Mouse (Mus musculus): ENCODE measurements around the gene Zbtb20. TPM values are rescaled to one million over a fixed set of nuclear protein-coding genes. Genes with fewer than 3 reads are reported as not detected.

The Zbtb20 gene
- polyA plus RNA-seq, 2 experiments: 0.40 to 2.2 TPM

- H3K9me3 ChIP-seq (ENCODE audit: control insufficient read depth, low read length): no peaks in the 10 kb centered on the region
- no peak overlapping the region for H3K4me3 ChIP-seq (ENCODE audit: insufficient read depth in 1 of 2, low read depth in 2 of 2, low read length in 2 of 2)
- no peaks in the 10 kb centered on the region for H3K27me3 ChIP-seq (ENCODE audit: control insufficient read depth, insufficient read depth, low read length)
- no peaks in the 10 kb centered on the region for H3K4me1 ChIP-seq (replicated peaks; ENCODE audit: control insufficient read depth in 2 of 2, insufficient read depth in 2 of 2, low read length in 1 of 2)
- no peak overlapping the region for H3K4me2 ChIP-seq (ENCODE audit: low read depth)
- H3K27ac ChIP-seq: no peak overlapping the region
- no peak for TF ChIP-seq EP300 (IDR thresholded peaks at IDR 0.05; ENCODE audit: low read depth)
- no peak for TF ChIP-seq CTCF (IDR thresholded peaks at IDR 0.05; ENCODE audit: low read depth)
- DNase-seq (ENCODE audit: low read depth in 3 of 3, low spot score in 3 of 3): no peak
- no peak for ATAC-seq (ENCODE audit: insufficient read depth)
- H3K9ac ChIP-seq (replicated peaks): no peak overlapping the region
- no peaks in the 10 kb centered on the region for H3K36me3 ChIP-seq (replicated peaks; ENCODE audit: control insufficient read depth, insufficient read depth, low read depth)
- WGBS (ENCODE audit: insufficient replicate concordance): 33% methylated on average over 1 of the region's 1 CpGs
These were observed 381.2 kb downstream of the Zbtb20 start for GRCm38 (mm10) chr16:43256900-43257281.

- Histone ChIP-seq H3K9me3 (ENCODE audit: control insufficient read depth, low read length) (no peaks in the 10 kb centered on the region), H3K4me3 (ENCODE audit: insufficient read depth in 1 of 2, low read depth in 2 of 2, low read length in 2 of 2) (no peak overlapping the region)
- TF ChIP-seq EP300 (IDR thresholded peaks at IDR 0.05; ENCODE audit: low read depth) (no peak), CTCF (IDR thresholded peaks at IDR 0.05; ENCODE audit: low read depth) (no peak)
These were observed 383.8 kb downstream of the Zbtb20 start for GRCm38 (mm10) chr16:43259466-43259865.

GRCm38 (mm10) chr16:43260862-43261261, 385.2 kb downstream of the Zbtb20 start:
- Histone ChIP-seq H3K4me1 (replicated peaks; ENCODE audit: control insufficient read depth in 2 of 2, insufficient read depth in 2 of 2, low read length in 1 of 2) (no peaks in the 10 kb centered on the region), H3K9ac (replicated peaks) (no peak overlapping the region), H3K4me2 (ENCODE audit: low read depth) (no peak overlapping the region), H3K27me3 (ENCODE audit: control insufficient read depth, insufficient read depth, low read length) (no peaks in the 10 kb centered on the region), H3K9me3 (ENCODE audit: control insufficient read depth, low read length) (no peaks in the 10 kb centered on the region), H3K36me3 (replicated peaks; ENCODE audit: control insufficient read depth, insufficient read depth, low read depth) (no peaks in the 10 kb centered on the region), H3K4me3 (ENCODE audit: insufficient read depth in 1 of 2, low read depth in 2 of 2, low read length in 2 of 2) (no peak overlapping the region), H3K27ac (no peak overlapping the region)
- DNase-seq (ENCODE audit: low read depth in 3 of 3, low spot score in 3 of 3) (no peak), ATAC-seq (ENCODE audit: insufficient read depth) (no peak)
- no peak for TF ChIP-seq CTCF (IDR thresholded peaks at IDR 0.05; ENCODE audit: low read depth)
- TF ChIP-seq EP300 (IDR thresholded peaks at IDR 0.05; ENCODE audit: low read depth): no peak
- WGBS (ENCODE audit: insufficient replicate concordance): 40% methylated on average over 2 of the region's 2 CpGs

More at GRCm38 (mm10) chr16:43259466-43259865, 383.8 kb downstream of the Zbtb20 start:
- Histone ChIP-seq H3K36me3 (replicated peaks; ENCODE audit: control insufficient read depth, insufficient read depth, low read depth) (no peaks in the 10 kb centered on the region), H3K4me1 (replicated peaks; ENCODE audit: control insufficient read depth in 2 of 2, insufficient read depth in 2 of 2, low read length in 1 of 2) (no peaks in the 10 kb centered on the region), H3K9ac (replicated peaks) (no peak overlapping the region), H3K27me3 (ENCODE audit: control insufficient read depth, insufficient read depth, low read length) (no peaks in the 10 kb centered on the region), H3K4me2 (ENCODE audit: low read depth) (no peak overlapping the region), H3K27ac (no peak overlapping the region)
- no peak for DNase-seq (ENCODE audit: low read depth in 3 of 3, low spot score in 3 of 3)
- no peak for ATAC-seq (ENCODE audit: insufficient read depth)
- WGBS (ENCODE audit: insufficient replicate concordance): 48% methylated on average over 1 of the region's 1 CpGs

- Histone ChIP-seq H3K9ac (replicated peaks) (no peak overlapping the region), H3K27ac (no peak overlapping the region), H3K9me3 (ENCODE audit: control insufficient read depth, low read length) (no peaks in the 10 kb centered on the region), H3K36me3 (replicated peaks; ENCODE audit: control insufficient read depth, insufficient read depth, low read depth) (no peaks in the 10 kb centered on the region), H3K4me1 (replicated peaks; ENCODE audit: control insufficient read depth in 2 of 2, insufficient read depth in 2 of 2, low read length in 1 of 2) (0 out of 4 replicates have a peak, but pooled peaks cover 0 to 2% of the 10 kb centered on the region in 2 experiments), H3K27me3 (ENCODE audit: control insufficient read depth, insufficient read depth, low read length) (no peaks in the 10 kb centered on the region), H3K4me2 (ENCODE audit: low read depth) (no peak overlapping the region), H3K4me3 (ENCODE audit: insufficient read depth in 1 of 2, low read depth in 2 of 2, low read length in 2 of 2) (no peak overlapping the region)
- WGBS (ENCODE audit: insufficient replicate concordance): 30% methylated on average over 2 of the region's 2 CpGs
- no peak for DNase-seq (ENCODE audit: low read depth in 3 of 3, low spot score in 3 of 3)
- TF ChIP-seq EP300 (IDR thresholded peaks at IDR 0.05; ENCODE audit: low read depth): no peak
- no peak for ATAC-seq (ENCODE audit: insufficient read depth)
These were observed 398.4 kb downstream of the Zbtb20 start for GRCm38 (mm10) chr16:43274057-43274595.

- ATAC-seq (ENCODE audit: insufficient read depth) (no peak), DNase-seq (ENCODE audit: low read depth in 3 of 3, low spot score in 3 of 3) (no peak)
- no peak overlapping the region for H3K27ac ChIP-seq
- H3K36me3 ChIP-seq (replicated peaks; ENCODE audit: control insufficient read depth, insufficient read depth, low read depth): no peaks in the 10 kb centered on the region
- no peak overlapping the region for H3K4me3 ChIP-seq (ENCODE audit: insufficient read depth in 1 of 2, low read depth in 2 of 2, low read length in 2 of 2)
- TF ChIP-seq CTCF (IDR thresholded peaks at IDR 0.05; ENCODE audit: low read depth) (no peak), EP300 (IDR thresholded peaks at IDR 0.05; ENCODE audit: low read depth) (no peak)
- no peaks in the 10 kb centered on the region for H3K9me3 ChIP-seq (ENCODE audit: control insufficient read depth, low read length)
- WGBS (ENCODE audit: insufficient replicate concordance): 75% methylated on average over 4 of the region's 4 CpGs
- no peak overlapping the region for H3K4me2 ChIP-seq (ENCODE audit: low read depth)
- H3K9ac ChIP-seq (replicated peaks): no peak overlapping the region
- 0 out of 4 replicates have a peak, but pooled peaks cover 0 to 2% of the 10 kb centered on the region in 2 experiments for H3K4me1 ChIP-seq (replicated peaks; ENCODE audit: control insufficient read depth in 2 of 2, insufficient read depth in 2 of 2, low read length in 1 of 2)
- H3K27me3 ChIP-seq (ENCODE audit: control insufficient read depth, insufficient read depth, low read length): no peaks in the 10 kb centered on the region
These were observed 401.1 kb downstream of the Zbtb20 start for GRCm38 (mm10) chr16:43276764-43277163.

All from liver, embryonic 14.5 days (tissue).